Mouse (Mus musculus) heart, postnatal 36 days (tissue): ENCODE results near the gene Mrpl43. TPM values are rescaled to one million over a fixed set of nuclear protein-coding genes. Genes with fewer than 3 reads are reported as not detected.

Experiments used
- DNase-seq, 2 experiments: peaks; one replicate each; pipeline ENCODE4 v3.0.0; 2021 to 2022
- intact Hi-C: fragments of 180-260 bp; cut with DNase I; formaldehyde crosslinking; loops from one replicate; pipeline ENCODE4 v1.15.1; 2025
- total RNA-seq, 2 experiments: library from RNA; stranded (reverse); gene quantifications; 2 replicates each; pipeline ENCODE4 v1.2.3; 2021

Gene Mrpl43
- total RNA-seq, 2 experiments from 2014 or later = 48.6 to 52.3 TPM

- peak; percentile 15 to 21 for DNase-seq
- intact Hi-C loops = no loop called here
These were observed 8.2 kb upstream of the Mrpl43 start, which contains the start of gene Lzts2 for GRCm38 (mm10) chr19:45014335-45014971. Lzts2 (plus strand) TSS chr19:45014414.

GRCm38 (mm10) chr19:45013581-45014225, 7.5 kb upstream of the Mrpl43 start:
- intact Hi-C loops = no loop called here
- no peak for DNase-seq

- DNase-seq = peak in 1 of 2 experiments; percentile 28
- intact Hi-C loops = loop anchor here (1.0 kb wide), 1 partner anchor 19 kb away; no protein-coding TSS in a partner anchor
These were observed 6.4 kb upstream of the Mrpl43 start for GRCm38 (mm10) chr19:45012636-45013035.

- peak in 1 of 2 experiments; percentile 5 for DNase-seq
- intact Hi-C loops = loop anchor here (1.0 kb wide), 1 partner anchor 19 kb away; no protein-coding TSS in a partner anchor
These were observed 6.0 kb upstream of the Mrpl43 start for GRCm38 (mm10) chr19:45012219-45012618.

GRCm38 (mm10) chr19:45010646-45011045, 4.4 kb upstream of the Mrpl43 start:
- intact Hi-C loops = no loop called here
- no peak for DNase-seq

- peak in 1 of 2 experiments; percentile 10 for DNase-seq
- intact Hi-C loops = loop anchor here (5.0 kb wide), 1 partner anchor 75 kb away; the partner anchor contains the start of gene Slf2
These were observed 1.4 kb upstream of the Mrpl43 start for GRCm38 (mm10) chr19:45007425-45008191.

- DNase-seq = no peak
- intact Hi-C loops = loop anchor here (5.0 kb wide), 1 partner anchor 75 kb away; the partner anchor contains the start of gene Slf2
These were observed 779 bp upstream of the Mrpl43 start for GRCm38 (mm10) chr19:45007021-45007420.

GRCm38 (mm10) chr19:45005444-45005843, 798 bp downstream of the Mrpl43 start, which contains the start of gene Twnk:
Twnk (plus strand) TSS chr19:45005663.
- DNase-seq = peak; percentile 47 to 60
- intact Hi-C loops = loop anchor here (5.0 kb wide), 1 partner anchor 73 kb away; the partner anchor contains the start of gene Slf2

- intact Hi-C loops = no loop called here
These were observed 2.3 kb downstream of the Mrpl43 start for GRCm38 (mm10) chr19:45003740-45004516.

GRCm38 (mm10) chr19:45002301-45002700, 3.9 kb downstream of the Mrpl43 start:
- intact Hi-C loops = no loop called here

More at GRCm38 (mm10) chr19:45003740-45004516, 2.3 kb downstream of the Mrpl43 start:
- DNase-seq = no peak

GRCm38 (mm10) chr19:44999647-45000046, 6.6 kb downstream of the Mrpl43 start:
- intact Hi-C loops = no loop called here
- DNase-seq = no peak

More at GRCm38 (mm10) chr19:45002301-45002700, 3.9 kb downstream of the Mrpl43 start:
- no peak for DNase-seq

- DNase-seq = no peak
- intact Hi-C loops = no loop called here
These were observed 8.5 kb downstream of the Mrpl43 start for GRCm38 (mm10) chr19:44997786-44998185.

GRCm38 (mm10) chr19:44992712-44993111, 13.5 kb downstream of the Mrpl43 start:
- DNase-seq = no peak
- intact Hi-C loops = no loop called here

GRCm38 (mm10) chr19:44992246-44992645, 14.0 kb downstream of the Mrpl43 start:
- no peak for DNase-seq
- intact Hi-C loops = no loop called here

- DNase-seq = no peak
- intact Hi-C loops = no loop called here
These were observed 15.2 kb downstream of the Mrpl43 start for GRCm38 (mm10) chr19:44991031-44991430.

GRCm38 (mm10) chr19:44989567-44990495, 16.4 kb downstream of the Mrpl43 start:
- DNase-seq = no peak
- intact Hi-C loops = loop anchor here (1.0 kb wide), 1 partner anchor 42 kb away; no protein-coding TSS in a partner anchor

- intact Hi-C loops = loop anchor here (1.0 kb wide), 1 partner anchor 43 kb away; no protein-coding TSS in a partner anchor
- DNase-seq = peak; percentile 32 to 34
These were observed 17.2 kb downstream of the Mrpl43 start, which contains the start of gene Sema4g for GRCm38 (mm10) chr19:44988831-44989566. Sema4g (plus strand) TSS chr19:44989101.

- intact Hi-C loops = no loop called here
- no peak for DNase-seq
These were observed 17.9 kb downstream of the Mrpl43 start for GRCm38 (mm10) chr19:44988321-44988720.
